In genomic region chrX:73942294-73942693, GRCm38 (mm10) we compare ENCODE assay signal across 21 mouse cellular contexts.
"Had no signal": no experiment of that assay in that cellular context is flagged by ENCODE, and none has a peak within 500 bp of the region (broad histone marks: within the 10 kb centered on the region; RNA-seq: fewer than 3 reads in every experiment).

No protein-coding gene starts in this region.

- H3K27me3 ChIP-seq: lung, embryonic 15.5 days; midbrain, embryonic 12.5 days; neural tube, embryonic 13.5 days; neural tube, embryonic 15.5 days had no signal

- H3K9me3 ChIP-seq: lung, embryonic 15.5 days; megakaryocyte, embryonic 14.5 days; midbrain, embryonic 10.5 days; midbrain, embryonic 12.5 days; neural tube, embryonic 13.5 days; neural tube, embryonic 15.5 days had no signal

- H3K4me3 ChIP-seq: lung, embryonic 15.5 days; megakaryocyte, embryonic 14.5 days; midbrain, embryonic 10.5 days; midbrain, embryonic 12.5 days; myocyte; neural tube, embryonic 13.5 days; neural tube, embryonic 15.5 days had no signal

- H3K4me2 ChIP-seq: lung, embryonic 15.5 days; midbrain, embryonic 12.5 days; neural tube, embryonic 13.5 days; neural tube, embryonic 15.5 days had no signal

- H3K27ac ChIP-seq: lung, embryonic 15.5 days; macrophage; midbrain, embryonic 10.5 days; midbrain, embryonic 12.5 days; neural tube, embryonic 13.5 days; neural tube, embryonic 15.5 days had no signal

- H3K9ac ChIP-seq: liver, postnatal 0 days; lung, embryonic 15.5 days; midbrain, embryonic 12.5 days; neural tube, embryonic 13.5 days; neural tube, embryonic 15.5 days had no signal

- DNase-seq: liver, postnatal 0 days; lung, adult 2 months; lung, postnatal 14 days; lung, postnatal 36 days; midbrain, embryonic 14.5 days; right cerebral cortex, postnatal 25 days; right cerebral cortex, postnatal 4 days; spleen, adult 18-20 months; thymus, adult 18-20 months; thymus, postnatal 14 days; thymus, postnatal 36 days had no signal

- H3K4me1 ChIP-seq: lung, embryonic 15.5 days; midbrain, embryonic 10.5 days; midbrain, embryonic 12.5 days; neural tube, embryonic 13.5 days; neural tube, embryonic 15.5 days had no signal

- ATAC-seq: liver, postnatal 0 days; lung, postnatal 0 days; midbrain, embryonic 16.5 days had no signal
